Mouse (Mus musculus) fat pad, adult 2 months (tissue): Measurements from ENCODE around the gene Gm31371.
"Not testable (repeated sequence)": the region's sequence is repeated elsewhere in the genome, so short reads cannot be mapped to it uniquely, and the experiment has no call there.

Source experiments
- DNase-seq: peaks from one replicate; pipeline ENCODE4 v3.0.0-alpha.2; 2011; ENCODE audit warnings: low read depth, low spot score; ENCODE audit errors: extremely low read depth

Gene Gm31371

GRCm38 (mm10) chr8:19903092-19903491 lies at the start of gene Gm31371:
TSS of gene Gm31371 (plus strand) at chr8:19903392.
- DNase-seq: not testable (repeated sequence)

GRCm38 (mm10) chr8:19906425-19907055 lies 3.3 kb downstream of the Gm31371 start:
- not testable (repeated sequence) for DNase-seq

- not testable (repeated sequence) for DNase-seq
Measured at GRCm38 (mm10) chr8:19908841-19909321, 5.7 kb downstream of the Gm31371 start.

- DNase-seq: not testable (repeated sequence)
Measured at GRCm38 (mm10) chr8:19919086-19919485, 15.9 kb downstream of the Gm31371 start.

GRCm38 (mm10) chr8:19934274-19934673 lies 31.1 kb downstream of the Gm31371 start:
- DNase-seq: not testable (repeated sequence)

GRCm38 (mm10) chr8:19935541-19936030 lies 32.4 kb downstream of the Gm31371 start:
- DNase-seq: not testable (repeated sequence)

GRCm38 (mm10) chr8:19960935-19961334 lies 57.7 kb downstream of the Gm31371 start:
- no peak for DNase-seq

- DNase-seq: not testable (repeated sequence)
Measured at GRCm38 (mm10) chr8:19963766-19964165, 60.6 kb downstream of the Gm31371 start.

- DNase-seq: not testable (repeated sequence)
Measured at GRCm38 (mm10) chr8:19968151-19968550, 65.0 kb downstream of the Gm31371 start.

GRCm38 (mm10) chr8:19975237-19975636 lies 72.0 kb downstream of the Gm31371 start:
- not testable (repeated sequence) for DNase-seq
